Mouse (Mus musculus) neural tube, embryonic 14.5 days (tissue): ENCODE results near the gene Mybpc2. TPM values are rescaled to one million over a fixed set of nuclear protein-coding genes. Genes with fewer than 3 reads are reported as not detected.

Experiments
- ATAC-seq: fragments of 200-750 bp; cut with Nextera tagmentation; 2 replicates; pipeline ENCODE4 v1.8.0; 2017; ENCODE audit warnings: low read depth, mild to moderate bottlenecking, moderate TSS enrichment, moderate library complexity
- H3K27ac ChIP-seq: fragments of 300-500 bp; sonication (generic); 2 replicates; pipeline ENCODE4 v1.5.1; 2014; ENCODE audit warnings: low read depth, mild to moderate bottlenecking, control low read depth, low read length, moderate library complexity, mixed read lengths
- H3K27me3 ChIP-seq: fragments of 300-500 bp; sonication (generic); 2 replicates; pipeline ENCODE4 v1.6.1; 2014; ENCODE audit warnings: low read length; ENCODE audit not compliant: control insufficient read depth, insufficient read depth
- H3K36me3 ChIP-seq: fragments of 300-500 bp; sonication (generic); 2 replicates; pipeline ENCODE4 v1.6.1; 2014; ENCODE audit warnings: low read length, mixed read lengths; ENCODE audit not compliant: control insufficient read depth, insufficient read depth
- H3K4me1 ChIP-seq: fragments of 300-500 bp; sonication (generic); 2 replicates; pipeline ENCODE4 v1.6.1; 2014; ENCODE audit warnings: low read length; ENCODE audit not compliant: control insufficient read depth, insufficient read depth
- H3K4me2 ChIP-seq: fragments of 300-500 bp; sonication (generic); 2 replicates; pipeline ENCODE4 v1.6.1; 2014; ENCODE audit warnings: mild to moderate bottlenecking, low read depth, low read length, control low read depth
- H3K4me3 ChIP-seq: fragments of 300-500 bp; sonication (generic); 2 replicates; pipeline ENCODE4 v1.5.1; 2014; ENCODE audit warnings: low read depth, low read length, control low read depth, mixed read lengths
- H3K9ac ChIP-seq: fragments of 300-500 bp; sonication (generic); replicated peaks from 2 replicates; pipeline ENCODE4 v1.6.1; 2014; ENCODE audit warnings: low read depth, mild to moderate bottlenecking, control low read depth, low read length, mixed read lengths
- H3K9me3 ChIP-seq: fragments of 300-500 bp; sonication (generic); 2 replicates; pipeline ENCODE4 v1.6.1; 2016; ENCODE audit warnings: low read length; ENCODE audit not compliant: control insufficient read depth
- WGBS: fragments of 180-500 bp; shearing (Covaris S2); extraction: QIAGEN DNeasy Blood & Tissue Kit; methylation state at CpG from one replicate; pipeline ENCODE4 v1.1.7; 2014; 5-methylcytosine and 5-hydroxymethylcytosine counted together
- polyA plus RNA-seq: library from polyadenylated mRNA; unstranded; fragments of >200 nt; fragmentation: Nextera tagmentation; extraction: Ambion mirVana; gene quantifications from 2 replicates; pipeline ENCODE4 v1.2.1, GENCODE M21; 2014

The Mybpc2 gene
- polyA plus RNA-seq, 1 experiment from 2014 or later, result 0.07 TPM

DNA sequence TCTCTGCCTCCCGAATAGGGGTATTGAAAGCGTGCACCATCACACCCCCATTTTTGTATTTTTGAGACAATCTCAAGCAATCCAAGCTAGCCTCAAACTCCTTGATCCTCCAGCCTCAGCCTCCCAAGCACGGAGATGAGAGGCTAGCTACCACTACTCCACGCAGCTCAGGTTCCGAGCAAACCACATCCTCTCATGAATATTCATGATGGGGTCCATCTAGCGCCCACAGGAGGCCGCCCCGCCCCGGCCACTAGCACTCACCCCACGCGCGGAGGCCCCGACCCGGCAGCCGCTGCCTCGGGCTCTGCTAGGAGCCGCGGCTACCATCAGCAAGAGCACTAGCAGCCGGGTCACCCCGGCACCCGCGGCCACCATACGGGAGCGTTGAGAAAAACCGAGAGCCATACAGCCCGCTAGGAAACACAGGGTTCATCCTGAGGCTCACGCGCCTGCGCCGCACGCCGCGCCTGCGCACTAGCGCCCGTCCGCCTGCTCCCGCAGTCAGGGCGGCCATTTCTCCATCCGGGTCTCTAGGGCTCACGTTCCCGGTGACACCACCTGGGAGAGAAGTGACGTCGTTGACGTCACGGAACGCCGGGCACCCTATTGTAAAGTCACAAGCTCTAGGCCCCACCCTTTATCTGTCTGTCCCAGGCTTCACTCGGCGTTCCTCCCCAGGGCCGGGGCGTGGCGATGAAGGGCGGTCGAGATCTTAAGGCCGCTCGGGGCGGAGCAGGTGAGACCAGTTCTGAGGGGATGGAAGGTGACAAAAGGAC is 28.3 kb downstream of the Mybpc2 start, which contains the start of the genes Emc10 and Fam71e1:
TSS of gene Emc10 (minus strand) at position 538 of the 779 bp plus-strand sequence.
TSS of gene Fam71e1 (plus strand) at position 590 of the 779 bp plus-strand sequence.
- H3K4me2 ChIP-seq, result peak within 1 kb of the TSS; percentile 76
- ATAC-seq, result peak; percentile 96
- under 1% methylated on average over 58 of the region's 58 CpGs for WGBS
- peak within 1 kb of the TSS; percentile 77 for H3K4me3 ChIP-seq
- H3K36me3 ChIP-seq, result peaks cover 12% of the 10 kb centered on the region
- H3K9me3 ChIP-seq, result no peaks in the 10 kb centered on the region
- peak within 1 kb of the TSS; percentile 89 for H3K9ac ChIP-seq
- no peaks in the 10 kb centered on the region for H3K27me3 ChIP-seq
- peak within 1 kb of the TSS; percentile 95 for H3K27ac ChIP-seq
- H3K4me1 ChIP-seq, result peaks cover 6% of the 10 kb centered on the region; the same call in 1 of the 2 replicates

DNA sequence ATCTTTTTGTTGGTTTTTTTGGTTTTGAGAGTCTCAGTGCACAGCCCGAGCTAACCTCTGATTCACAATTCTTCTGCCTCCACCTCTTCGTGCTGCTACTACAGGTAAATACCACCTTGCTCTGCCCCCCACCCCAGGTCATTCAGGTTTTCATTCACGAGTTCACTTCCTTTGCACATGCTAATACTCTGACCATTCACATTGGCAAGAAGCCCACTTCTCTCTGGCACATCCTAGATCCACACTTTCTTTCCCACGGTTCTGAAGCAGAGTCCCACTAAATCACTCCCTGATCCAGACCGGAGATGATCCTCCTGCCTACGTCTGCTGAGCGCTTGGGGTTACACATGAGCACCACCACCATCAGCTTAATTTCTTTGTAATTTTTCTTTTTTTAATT is 29.4 kb downstream of the Mybpc2 start:
- no peak for ATAC-seq
- WGBS, result 72% methylated on average over 7 of the region's 7 CpGs
- H3K4me2 ChIP-seq, result peak overlapping the region; percentile 76
- peak overlapping the region; percentile 89 for H3K9ac ChIP-seq
- H3K36me3 ChIP-seq, result peaks cover 23% of the 10 kb centered on the region
- peak overlapping the region; percentile 77 for H3K4me3 ChIP-seq
- no peaks in the 10 kb centered on the region for H3K27me3 ChIP-seq
- H3K4me1 ChIP-seq, result peaks cover 6% of the 10 kb centered on the region; the same call in 1 of the 2 replicates
- no peaks in the 10 kb centered on the region for H3K9me3 ChIP-seq
- H3K27ac ChIP-seq, result no peak overlapping the region

DNA sequence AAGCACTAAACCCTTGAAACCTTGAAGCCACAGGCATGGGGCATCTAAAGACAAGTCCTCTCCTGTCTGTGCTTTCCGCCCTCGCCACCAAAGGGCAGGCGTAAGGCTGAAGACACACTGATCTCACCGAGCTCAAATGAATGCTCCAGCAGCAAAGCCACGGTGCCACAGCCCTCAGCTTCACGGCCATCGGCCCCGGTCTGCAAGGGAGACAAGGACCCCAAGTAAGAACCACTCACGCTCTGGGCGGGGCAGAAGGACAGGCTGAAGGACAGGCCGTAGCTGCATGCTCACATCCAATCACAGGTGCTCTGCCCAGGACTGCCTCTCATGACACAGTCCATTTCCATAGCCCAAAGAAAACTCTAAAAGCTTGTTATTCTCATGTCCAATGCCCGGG is 29.8 kb downstream of the Mybpc2 start:
- no peak overlapping the region for H3K4me3 ChIP-seq
- H3K36me3 ChIP-seq, result peaks cover 23% of the 10 kb centered on the region
- H3K4me1 ChIP-seq, result peaks cover 6% of the 10 kb centered on the region; the same call in 1 of the 2 replicates
- H3K9ac ChIP-seq, result no peak overlapping the region
- WGBS, result 92% methylated on average over 12 of the region's 12 CpGs
- no peaks in the 10 kb centered on the region for H3K9me3 ChIP-seq
- H3K4me2 ChIP-seq, result peak overlapping the region; percentile 76; the same call in 1 of the 2 replicates
- no peak overlapping the region for H3K27ac ChIP-seq
- ATAC-seq, result no peak
- no peaks in the 10 kb centered on the region for H3K27me3 ChIP-seq

GRCm38 (mm10) chr7:44492166-44492826 is 32.2 kb downstream of the Mybpc2 start:
- H3K27ac ChIP-seq, result no peak overlapping the region
- H3K4me2 ChIP-seq, result no peak overlapping the region
- no peak overlapping the region for H3K9ac ChIP-seq
- ATAC-seq, result no peak
- no peak overlapping the region for H3K4me3 ChIP-seq
- WGBS, result 95% methylated on average over 21 of the region's 21 CpGs
- H3K4me1 ChIP-seq, result peaks cover 6% of the 10 kb centered on the region; the same call in 1 of the 2 replicates
- H3K9me3 ChIP-seq, result no peaks in the 10 kb centered on the region
- H3K36me3 ChIP-seq, result peaks cover 26% of the 10 kb centered on the region
- no peaks in the 10 kb centered on the region for H3K27me3 ChIP-seq

- Histone ChIP-seq H3K36me3 (peaks cover 26% of the 10 kb centered on the region), H3K4me1 (peaks cover 6% of the 10 kb centered on the region; the same call in 1 of the 2 replicates), H3K27me3 (no peaks in the 10 kb centered on the region), H3K9me3 (no peaks in the 10 kb centered on the region), H3K4me2 (no peak overlapping the region), H3K27ac (no peak overlapping the region), H3K9ac (no peak overlapping the region), H3K4me3 (no peak overlapping the region)
- ATAC-seq, result no peak
- 99% methylated on average over 5 of the region's 5 CpGs for WGBS
These were observed 33.1 kb downstream of the Mybpc2 start for GRCm38 (mm10) chr7:44491391-44491790.

DNA sequence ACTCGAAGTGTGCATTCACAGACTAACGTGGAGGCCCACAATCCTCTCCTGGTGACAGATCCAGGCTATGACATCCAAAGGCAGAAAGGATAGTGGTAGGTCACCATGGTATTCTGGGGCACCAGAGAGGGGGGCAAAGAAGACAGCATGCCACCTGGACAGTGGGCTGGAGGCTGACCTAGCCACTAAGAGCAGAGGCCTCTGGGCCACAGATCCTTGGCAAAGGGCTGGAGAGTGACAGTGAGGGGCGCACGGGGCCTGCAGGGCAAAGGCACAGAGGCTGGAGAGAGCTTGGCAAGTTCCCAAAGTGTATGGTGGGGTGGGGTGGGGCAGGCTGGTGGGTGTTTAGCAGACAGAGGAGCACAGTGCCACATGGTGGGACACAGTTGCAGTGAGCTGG is 34.2 kb downstream of the Mybpc2 start:
- Histone ChIP-seq H3K9me3 (no peaks in the 10 kb centered on the region), H3K27me3 (no peaks in the 10 kb centered on the region), H3K4me2 (no peak overlapping the region), H3K4me1 (peaks cover 2% of the 10 kb centered on the region; the same call in 1 of the 2 replicates), H3K9ac (no peak overlapping the region), H3K27ac (no peak overlapping the region), H3K4me3 (no peak overlapping the region), H3K36me3 (peaks cover 26% of the 10 kb centered on the region)
- ATAC-seq, result no peak
- 92% methylated on average over 4 of the region's 4 CpGs for WGBS

- 92% methylated on average over 8 of the region's 8 CpGs for WGBS
- no peak for ATAC-seq
- Histone ChIP-seq H3K27me3 (no peaks in the 10 kb centered on the region), H3K36me3 (peaks cover 26% of the 10 kb centered on the region), H3K4me2 (no peak overlapping the region), H3K4me1 (no peaks in the 10 kb centered on the region), H3K4me3 (no peak overlapping the region), H3K9ac (no peak overlapping the region), H3K27ac (no peak overlapping the region), H3K9me3 (no peaks in the 10 kb centered on the region)
These were observed 35.9 kb downstream of the Mybpc2 start for GRCm38 (mm10) chr7:44488545-44488944.

- no peak overlapping the region for H3K27ac ChIP-seq
- no peak overlapping the region for H3K4me2 ChIP-seq
- H3K36me3 ChIP-seq, result peaks cover 26% of the 10 kb centered on the region
- 87% methylated on average over 7 of the region's 7 CpGs for WGBS
- no peaks in the 10 kb centered on the region for H3K27me3 ChIP-seq
- H3K4me1 ChIP-seq, result no peaks in the 10 kb centered on the region
- H3K9me3 ChIP-seq, result no peaks in the 10 kb centered on the region
- no peak overlapping the region for H3K4me3 ChIP-seq
- ATAC-seq, result no peak
- H3K9ac ChIP-seq, result no peak overlapping the region
These were observed 36.5 kb downstream of the Mybpc2 start for GRCm38 (mm10) chr7:44487936-44488335.
